In the genomic region with DNA sequence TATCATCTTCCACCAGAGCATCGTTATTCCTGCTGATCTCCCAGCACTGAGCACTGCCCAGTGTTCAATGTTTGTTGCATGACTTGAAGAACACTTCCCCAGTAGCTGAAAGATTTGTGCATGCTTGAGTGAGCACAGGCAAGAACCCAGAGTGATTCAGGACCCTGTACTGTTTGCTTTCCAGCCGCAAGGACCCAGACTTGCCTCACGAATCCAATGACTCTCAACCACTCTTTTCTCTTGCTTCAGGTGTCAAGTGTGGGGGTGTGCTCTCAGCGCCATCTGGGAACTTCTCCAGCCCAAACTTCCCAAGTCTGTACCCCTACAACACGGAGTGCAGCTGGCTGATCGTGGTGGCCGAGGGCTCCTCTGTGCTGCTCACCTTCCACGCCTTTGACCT, we compare ENCODE assay signal across 28 mouse cellular contexts. TPM values are rescaled to one million over a fixed set of nuclear protein-coding genes. Genes with fewer than 3 reads are reported as not detected.
DNase-seq lines count a peak whose midpoint lies in the region; ATAC-seq lines count a peak whose summit lies in the region.
"Had no signal": no experiment of that assay in that cellular context is flagged by ENCODE, and none has a peak within 500 bp of the region (broad histone marks: within the 10 kb centered on the region; RNA-seq: fewer than 3 reads in every experiment).

No protein-coding gene starts in this region.

- H3K4me3 ChIP-seq in hindbrain, embryonic 10.5 days = no peak overlapping the region
- no peak overlapping the region for H3K4me3 ChIP-seq in hindbrain, embryonic 13.5 days
- H3K4me3 ChIP-seq in embryonic facial prominence, embryonic 10.5 days = no peak overlapping the region
- no peak overlapping the region for H3K4me3 ChIP-seq in limb, embryonic 10.5 days
- H3K4me3 ChIP-seq: heart, adult 2 months; heart, embryonic 10.5 days; heart, embryonic 15.5 days; hindbrain, embryonic 15.5 days had no signal

- peak overlapping the region; percentile 54 for H3K27ac ChIP-seq in hindbrain, embryonic 10.5 days
- no peak overlapping the region for H3K27ac ChIP-seq in hindbrain, embryonic 13.5 days
- peak overlapping the region; percentile 35; the same call in 1 of the 2 replicates for H3K27ac ChIP-seq in embryonic facial prominence, embryonic 10.5 days (replicated peaks)
- peak overlapping the region; percentile 63 for H3K27ac ChIP-seq in limb, embryonic 10.5 days
- H3K27ac ChIP-seq: heart, adult 2 months; heart, embryonic 10.5 days; heart, embryonic 15.5 days; hindbrain, embryonic 15.5 days had no signal

- H3K36me3 ChIP-seq in hindbrain, embryonic 10.5 days = no peaks in the 10 kb centered on the region
- H3K36me3 ChIP-seq in hindbrain, embryonic 13.5 days = no peaks in the 10 kb centered on the region
- H3K36me3 ChIP-seq in embryonic facial prominence, embryonic 10.5 days (replicated peaks) = no peaks in the 10 kb centered on the region
- no peaks in the 10 kb centered on the region for H3K36me3 ChIP-seq in limb, embryonic 10.5 days
- H3K36me3 ChIP-seq: heart, embryonic 10.5 days; heart, embryonic 15.5 days; hindbrain, embryonic 15.5 days had no signal

- peaks cover 40% of the 10 kb centered on the region for H3K4me1 ChIP-seq in hindbrain, embryonic 10.5 days (replicated peaks)
- peaks cover 19% of the 10 kb centered on the region for H3K4me1 ChIP-seq in hindbrain, embryonic 13.5 days (replicated peaks)
- peaks cover 45% of the 10 kb centered on the region for H3K4me1 ChIP-seq in embryonic facial prominence, embryonic 10.5 days
- H3K4me1 ChIP-seq in limb, embryonic 10.5 days = peaks cover 44% of the 10 kb centered on the region
- H3K4me1 ChIP-seq: heart, embryonic 15.5 days had no signal

- H3K27me3 ChIP-seq in hindbrain, embryonic 10.5 days (ENCODE audit: insufficient read depth, poor library complexity, severe bottlenecking) = no peaks in the 10 kb centered on the region
- H3K27me3 ChIP-seq in hindbrain, embryonic 13.5 days = no peaks in the 10 kb centered on the region
- no peaks in the 10 kb centered on the region for H3K27me3 ChIP-seq in embryonic facial prominence, embryonic 10.5 days (replicated peaks; ENCODE audit: low read depth, poor library complexity, severe bottlenecking)
- H3K27me3 ChIP-seq in limb, embryonic 10.5 days (ENCODE audit: low read depth, poor library complexity, severe bottlenecking) = no peaks in the 10 kb centered on the region
- H3K27me3 ChIP-seq: hindbrain, embryonic 15.5 days had no signal

- H3K9me3 ChIP-seq in hindbrain, embryonic 10.5 days = no peaks in the 10 kb centered on the region
- H3K9me3 ChIP-seq in hindbrain, embryonic 13.5 days = no peaks in the 10 kb centered on the region
- no peaks in the 10 kb centered on the region for H3K9me3 ChIP-seq in embryonic facial prominence, embryonic 10.5 days
- H3K9me3 ChIP-seq in limb, embryonic 10.5 days (replicated peaks) = no peaks in the 10 kb centered on the region
- H3K9me3 ChIP-seq: heart, embryonic 10.5 days; heart, embryonic 15.5 days; hindbrain, embryonic 15.5 days had no signal

- no peak for DNase-seq in hindbrain, embryonic 10.5 days (ENCODE audit: low spot score)
- DNase-seq in lung, postnatal 36 days = peak; percentile 10
- DNase-seq in lung, postnatal 10 days = no peak
- no peak for DNase-seq in embryonic facial prominence, embryonic 10.5 days (ENCODE audit: low spot score)
- no peak for DNase-seq in limb, embryonic 10.5 days (ENCODE audit: low spot score)
- DNase-seq: adrenal gland, adult 8-10 months; adrenal gland, postnatal 25 days; cerebellum, adult 11-12 months; cerebellum, adult 8-10 months; cerebellum, postnatal 10 days; cerebellum, postnatal 36 days; embryo, embryonic 11 days; gastrocnemius, postnatal 10 days; gastrocnemius, postnatal 36 days; heart, adult 2 months; heart, postnatal 10 days; heart, postnatal 36 days had no signal

- ATAC-seq in hindbrain, embryonic 13.5 days (ENCODE audit: low FRiP score) = no peak
- ATAC-seq: activated CD4-positive, CD25-positive, alpha-beta regulatory T cell, adult 4 months; CD4-positive, CD25-positive, alpha-beta regulatory T cell, adult 4 months; forebrain, embryonic 14.5 days had no signal

- 68% methylated on average over 8 of the region's 8 CpGs for WGBS in hindbrain, embryonic 10.5 days
- WGBS in hindbrain, embryonic 13.5 days = 82% methylated on average over 8 of the region's 8 CpGs
- 75% methylated on average over 8 of the region's 8 CpGs for WGBS in embryonic facial prominence, embryonic 10.5 days
- 78% methylated on average over 8 of the region's 8 CpGs for WGBS in limb, embryonic 10.5 days

- no peak overlapping the region for H3K4me2 ChIP-seq in hindbrain, embryonic 13.5 days
- H3K4me2 ChIP-seq: heart, embryonic 15.5 days; hindbrain, embryonic 15.5 days had no signal

- no peak overlapping the region for H3K9ac ChIP-seq in hindbrain, embryonic 13.5 days
- H3K9ac ChIP-seq: heart, embryonic 15.5 days; hindbrain, embryonic 15.5 days had no signal

RNA-seq across cellular contexts. Expression of a gene that starts 5.5 kb away (rescaled TPM):
- 0.30 TPM in 2 replicates for polyA plus RNA-seq in hindbrain, embryonic 10.5 days (2016; fragmentation: Nextera tagmentation; extraction: Ambion mirVana)
- polyA plus RNA-seq in hindbrain, embryonic 13.5 days (2015; fragmentation: Nextera tagmentation; extraction: Ambion mirVana) = 0.06 TPM in 1 of 2 replicates, not detected in the other
- polyA plus RNA-seq in embryonic facial prominence, embryonic 10.5 days (2016; fragmentation: Nextera tagmentation; extraction: Ambion mirVana) = 0.21 and 0.22 TPM in 2 replicates
- 0.11 TPM in 1 of 2 replicates, not detected in the other for polyA plus RNA-seq in limb, embryonic 10.5 days (2016; fragmentation: Nextera tagmentation; extraction: Ambion mirVana)
- polyA plus RNA-seq: activated CD4-positive, CD25-positive, alpha-beta regulatory T cell, adult 4 months; C2C12; CD4-positive, CD25-positive, alpha-beta regulatory T cell, adult 4 months; cortical plate, adult 2 months; embryonic facial prominence, embryonic 11.5 days; forebrain, embryonic 14.5 days; heart, adult 2 months; heart, embryonic 10.5 days; heart, embryonic 15.5 days; intestine, embryonic 14.5 days had no signal

RNA-seq across cellular contexts. Expression of a gene that starts 35.4 kb away (rescaled TPM):
- polyA plus RNA-seq in hindbrain, embryonic 10.5 days (2016; fragmentation: Nextera tagmentation; extraction: Ambion mirVana) = 7.6 and 8.9 TPM in 2 replicates
- 4.7 and 5.4 TPM in 2 replicates for polyA plus RNA-seq in hindbrain, embryonic 13.5 days (2015; fragmentation: Nextera tagmentation; extraction: Ambion mirVana)
- 8.1 and 10.4 TPM in 2 replicates for polyA plus RNA-seq in embryonic facial prominence, embryonic 10.5 days (2016; fragmentation: Nextera tagmentation; extraction: Ambion mirVana)
- 11.7 and 12.6 TPM in 2 replicates for polyA plus RNA-seq in limb, embryonic 10.5 days (2016; fragmentation: Nextera tagmentation; extraction: Ambion mirVana)

RNA-seq across cellular contexts. Expression of a gene that starts 35.6 kb away (rescaled TPM):
- 116 and 121 TPM in 2 replicates for polyA plus RNA-seq in hindbrain, embryonic 10.5 days (2016; fragmentation: Nextera tagmentation; extraction: Ambion mirVana)
- polyA plus RNA-seq in hindbrain, embryonic 13.5 days (2015; fragmentation: Nextera tagmentation; extraction: Ambion mirVana) = 76.4 and 76.6 TPM in 2 replicates
- 129 and 136 TPM in 2 replicates for polyA plus RNA-seq in embryonic facial prominence, embryonic 10.5 days (2016; fragmentation: Nextera tagmentation; extraction: Ambion mirVana)
- polyA plus RNA-seq in limb, embryonic 10.5 days (2016; fragmentation: Nextera tagmentation; extraction: Ambion mirVana) = 145 and 167 TPM in 2 replicates
